Mouse (Mus musculus) thymus, adult 18-20 months (tissue): ENCODE data around the gene Fuom.

Source experiments
- DNase-seq, 2 experiments: peaks; one replicate each; pipeline ENCODE4 v3.0.0; 2022; ENCODE audit warnings: mixed read lengths in 2 of 2

Gene Fuom

DNA sequence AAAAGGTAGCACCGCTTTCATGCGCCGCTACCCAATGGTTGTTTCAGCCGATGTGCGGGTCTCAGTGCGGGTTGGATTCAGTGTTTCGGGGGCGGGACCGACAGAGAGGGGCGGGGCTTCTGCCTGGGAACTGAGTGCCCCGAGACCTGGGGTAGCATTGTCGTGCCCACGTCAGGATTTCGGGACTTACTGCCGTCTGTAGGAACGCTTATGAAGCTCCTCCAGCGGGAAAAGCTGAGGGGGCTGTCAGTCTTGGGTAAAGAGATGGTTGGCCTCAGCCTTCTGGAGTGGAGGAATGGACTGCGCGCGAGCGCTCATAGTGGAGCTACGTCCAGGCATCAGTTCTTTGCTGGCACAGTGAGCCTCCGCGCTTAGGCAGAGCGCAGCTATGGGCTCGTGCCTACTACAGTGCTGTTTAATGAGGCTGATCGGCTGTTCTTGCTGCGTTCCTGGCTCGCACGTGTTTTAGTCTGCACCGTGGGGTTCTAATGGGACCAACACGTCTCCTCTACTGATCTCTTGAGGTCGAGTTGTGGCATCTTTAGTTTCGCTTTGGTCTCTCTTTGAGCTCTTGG, 53.0 kb downstream of the Fuom start:
- no peak for DNase-seq

DNA sequence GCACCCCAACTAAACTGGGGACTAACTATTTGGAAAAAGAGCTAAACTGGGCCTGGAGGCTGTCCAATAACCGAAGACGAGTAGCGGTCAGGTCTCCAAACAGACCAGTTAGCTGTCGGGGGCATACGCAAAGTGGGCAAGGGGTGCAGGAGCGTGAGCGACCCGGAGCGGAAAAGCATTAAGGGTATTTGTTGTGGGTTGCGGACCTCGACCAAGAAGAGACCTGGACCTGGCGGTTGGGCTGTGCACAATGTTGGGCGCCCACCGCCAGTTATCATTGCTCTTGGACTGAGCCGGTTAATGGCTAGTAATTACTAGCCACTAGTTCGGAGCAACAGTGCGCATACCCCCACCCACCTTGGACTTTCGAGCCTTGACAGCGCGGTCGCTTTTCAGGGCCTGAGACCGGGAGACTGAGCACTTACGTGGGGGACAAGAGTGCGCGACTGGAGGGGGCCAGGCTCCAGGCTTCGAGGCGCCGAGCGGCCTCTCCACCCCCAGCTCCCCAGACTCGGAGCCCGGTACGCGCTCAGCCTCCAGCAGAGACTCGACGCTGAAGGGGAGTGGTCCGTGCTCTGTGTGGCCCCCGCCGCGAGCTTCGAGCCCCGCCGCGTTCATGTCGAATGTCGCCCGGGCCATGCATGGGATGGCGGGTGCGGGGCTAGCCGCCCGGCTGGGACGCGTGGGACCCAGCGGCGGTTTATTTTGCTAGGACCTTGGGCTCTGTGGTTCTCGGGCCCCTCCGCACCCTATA, 53.7 kb downstream of the Fuom start, which contains the start of gene Msx3:
Msx3 (minus strand) TSS at position 729 of the 754 bp plus-strand sequence.
- DNase-seq: no peak

DNA sequence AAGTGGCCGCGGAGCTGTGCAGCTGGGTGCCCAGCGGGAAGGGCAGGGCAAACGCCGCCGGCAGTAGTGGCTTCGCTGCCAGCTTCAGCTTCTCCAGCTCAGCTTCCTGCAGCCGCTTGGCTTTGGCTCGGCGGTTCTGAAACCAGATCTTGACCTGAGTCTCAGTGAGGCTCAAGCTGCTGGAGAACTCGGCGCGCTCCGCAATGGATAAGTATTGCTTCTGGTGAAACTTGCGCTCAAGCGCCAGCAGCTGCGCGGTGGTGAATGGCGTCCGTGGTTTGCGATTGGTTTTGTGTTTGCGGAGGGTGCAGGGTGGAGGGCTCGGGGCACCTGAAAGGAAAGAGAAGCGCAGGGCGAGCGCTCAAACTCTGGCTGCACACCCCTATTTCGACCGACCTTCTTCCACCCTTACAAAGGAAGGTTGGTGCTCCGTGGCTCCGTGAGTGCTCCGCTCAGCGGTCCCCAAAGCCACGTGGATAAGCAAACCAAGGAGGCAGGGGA, 54.4 kb downstream of the Fuom start:
- no peak for DNase-seq
